Mouse (Mus musculus): ENCODE measurements around the gene Aqp8. TPM values are rescaled to one million over a fixed set of nuclear protein-coding genes. Genes with fewer than 3 reads are reported as not detected.

Gene Aqp8
- polyA plus RNA-seq (2012; fragmentation: generic; extraction: Trizol) = under 1 TPM in 1 of 2 experiments, not detected in 1; 0.12 TPM

GRCm38 (mm10) chr7:123462070-123462501, at the start of gene Aqp8:
TSS of gene Aqp8 (plus strand) at chr7:123462291.

GRCm38 (mm10) chr7:123500239-123501219, 38.4 kb downstream of the Aqp8 start, which contains the start of gene Zkscan2:
TSS of gene Zkscan2 (minus strand) at chr7:123500449.

Other genes with a start within 250 kb of the Aqp8 start
- under 1 TPM; 0.01 to 0.02 TPM for gene Slc5a11, start 247.5 kb upstream of the Aqp8 start, polyA plus RNA-seq (2012; fragmentation: generic; extraction: Trizol)
- gene Lcmt1, start 92.5 kb upstream of the Aqp8 start, polyA plus RNA-seq (2012; fragmentation: generic; extraction: Trizol) = 10 to 100 TPM; 17.5 to 37.8 TPM
- 10 to 100 TPM in 1 of 2 experiments, 1 to 10 TPM in 1; 4.1 to 15.6 TPM for gene Arhgap17, start 92.4 kb upstream of the Aqp8 start, polyA plus RNA-seq (2012; fragmentation: generic; extraction: Trizol)
- not detected for gene Zkscan2, start 38.2 kb downstream of the Aqp8 start, polyA plus RNA-seq (2012; fragmentation: generic; extraction: Trizol)